Mouse (Mus musculus): ENCODE data around the gene Pdzrn3.

Gene Pdzrn3

GRCm38 (mm10) chr6:101246137-101246536 lies 131.6 kb downstream of the Pdzrn3 start:
- DNase-seq, result no peak

GRCm38 (mm10) chr6:101244355-101244754 lies 133.3 kb downstream of the Pdzrn3 start:
- DNase-seq, result no peak

GRCm38 (mm10) chr6:101243189-101243815 lies 134.4 kb downstream of the Pdzrn3 start:
- no peak for DNase-seq

- no peak for DNase-seq
Observed at GRCm38 (mm10) chr6:101236641-101237246, 141.0 kb downstream of the Pdzrn3 start.

- DNase-seq, result no peak
Observed at GRCm38 (mm10) chr6:101236230-101236629, 141.5 kb downstream of the Pdzrn3 start.

GRCm38 (mm10) chr6:101234349-101234748 lies 143.3 kb downstream of the Pdzrn3 start:
- no peak for DNase-seq

GRCm38 (mm10) chr6:101233680-101234079 lies 144.0 kb downstream of the Pdzrn3 start:
- no peak for DNase-seq

- no peak for DNase-seq
Observed at GRCm38 (mm10) chr6:101227294-101227855, 150.3 kb downstream of the Pdzrn3 start.

GRCm38 (mm10) chr6:101220307-101220706 lies 157.4 kb downstream of the Pdzrn3 start:
- DNase-seq, result no peak

- DNase-seq, result no peak
Observed at GRCm38 (mm10) chr6:101219004-101219403, 158.7 kb downstream of the Pdzrn3 start.

- no peak for DNase-seq
Observed at GRCm38 (mm10) chr6:101218197-101218596, 159.5 kb downstream of the Pdzrn3 start.

GRCm38 (mm10) chr6:101217756-101218155 lies 159.9 kb downstream of the Pdzrn3 start:
- DNase-seq, result no peak

- DNase-seq, result no peak
Observed at GRCm38 (mm10) chr6:101215436-101215791, 162.3 kb downstream of the Pdzrn3 start.

GRCm38 (mm10) chr6:101214734-101215435 lies 162.8 kb downstream of the Pdzrn3 start:
- DNase-seq, result no peak

- no peak for DNase-seq
Observed at GRCm38 (mm10) chr6:101213066-101213465, 164.6 kb downstream of the Pdzrn3 start.

- no peak for DNase-seq
Observed at GRCm38 (mm10) chr6:101212086-101212485, 165.6 kb downstream of the Pdzrn3 start.

- DNase-seq, result no peak
Observed at GRCm38 (mm10) chr6:101211361-101211841, 166.3 kb downstream of the Pdzrn3 start.

- no peak for DNase-seq
Observed at GRCm38 (mm10) chr6:101198943-101199298, 178.8 kb downstream of the Pdzrn3 start.

- no peak for DNase-seq
Observed at GRCm38 (mm10) chr6:101198284-101198942, 179.3 kb downstream of the Pdzrn3 start.

GRCm38 (mm10) chr6:101197642-101198041 lies 180.1 kb downstream of the Pdzrn3 start:
- DNase-seq, result peak; percentile 40

GRCm38 (mm10) chr6:101195891-101196290 lies 181.8 kb downstream of the Pdzrn3 start:
- no peak for DNase-seq

GRCm38 (mm10) chr6:101194386-101194925 lies 183.2 kb downstream of the Pdzrn3 start:
- DNase-seq, result no peak

GRCm38 (mm10) chr6:101191576-101191975 lies 186.1 kb downstream of the Pdzrn3 start:
- DNase-seq, result no peak
